Mouse (Mus musculus) limb, embryonic 13.5 days (tissue): ENCODE measurements at regions not wholly inside any gene's neighbourhood (a gene's known extent, or its start where the extent isn't known, plus 50 kb on each side); places are given as distances from the start of the nearest gene placed in this dataset.
A peak's percentile ranks its signal among the peaks of the same experiment; 100 is the strongest.

Experiments used
- ATAC-seq: fragments of 200-750 bp; cut with Nextera tagmentation; 2 replicates; pipeline ENCODE4 v1.8.0; 2017; ENCODE audit warnings: low read depth, moderate number of reproducible peaks, moderate TSS enrichment; ENCODE audit not compliant: low FRiP score
- H3K27ac ChIP-seq: fragments of 300-500 bp; sonication (generic); 2 replicates; pipeline ENCODE4 v1.5.1; 2015; ENCODE audit warnings: inconsistent platforms, mild to moderate bottlenecking, moderate library complexity
- H3K27me3 ChIP-seq: fragments of 300-500 bp; sonication (generic); 2 replicates; pipeline ENCODE4 v1.6.1; 2015; ENCODE audit warnings: mild to moderate bottlenecking, inconsistent platforms
- H3K36me3 ChIP-seq: fragments of 300-500 bp; sonication (generic); 2 replicates; pipeline ENCODE4 v1.6.1; 2015; ENCODE audit warnings: inconsistent platforms, mild to moderate bottlenecking, moderate library complexity
- H3K4me1 ChIP-seq: fragments of 300-500 bp; sonication (generic); 2 replicates; pipeline ENCODE4 v1.6.1; 2015; ENCODE audit warnings: inconsistent platforms
- H3K4me2 ChIP-seq: fragments of 300-500 bp; sonication (generic); replicated peaks from 2 replicates; pipeline ENCODE4 v1.6.1; 2015; ENCODE audit warnings: inconsistent platforms, mild to moderate bottlenecking, moderate library complexity
- H3K4me3 ChIP-seq: fragments of 300-500 bp; sonication (generic); 2 replicates; pipeline ENCODE4 v1.5.1; 2015; ENCODE audit warnings: moderate library complexity, mild to moderate bottlenecking, inconsistent platforms
- H3K9ac ChIP-seq: fragments of 300-500 bp; sonication (generic); 2 replicates; pipeline ENCODE4 v1.6.1; 2015; ENCODE audit warnings: mild to moderate bottlenecking, inconsistent platforms
- H3K9me3 ChIP-seq: fragments of 300-500 bp; sonication (generic); 2 replicates; pipeline ENCODE4 v1.6.1; 2016; ENCODE audit warnings: inconsistent platforms
- WGBS: fragments of 180-500 bp; shearing (Covaris S2); methylation state at CpG from one replicate; pipeline ENCODE4 v1.1.7; 2015; 5-methylcytosine and 5-hydroxymethylcytosine counted together

GRCm38 (mm10) chr9:43387397-43387796 is 76.7 kb downstream of the Trim29 start:
- Histone ChIP-seq H3K27ac (no peak overlapping the region), H3K9me3 (no peaks in the 10 kb centered on the region), H3K36me3 (no peaks in the 10 kb centered on the region), H3K4me3 (no peak overlapping the region), H3K4me2 (no peak overlapping the region), H3K27me3 (no peaks in the 10 kb centered on the region; the same call in 1 of the 2 replicates), H3K4me1 (no peaks in the 10 kb centered on the region), H3K9ac (no peak overlapping the region)
- 59% methylated on average over 9 of the region's 9 CpGs for WGBS
- ATAC-seq = no peak

GRCm38 (mm10) chr9:43389491-43390083 is 78.9 kb downstream of the Trim29 start:
- Histone ChIP-seq H3K4me2 (no peak overlapping the region), H3K36me3 (no peaks in the 10 kb centered on the region), H3K27ac (no peak overlapping the region), H3K4me1 (no peaks in the 10 kb centered on the region), H3K4me3 (no peak overlapping the region), H3K9ac (no peak overlapping the region), H3K27me3 (no peaks in the 10 kb centered on the region; the same call in 1 of the 2 replicates), H3K9me3 (peaks cover 4% of the 10 kb centered on the region; the same call in 1 of the 2 replicates)
- 32% methylated on average over 9 of the region's 9 CpGs for WGBS
- ATAC-seq = no peak

- H3K9me3 ChIP-seq = peaks cover 4% of the 10 kb centered on the region; the same call in 1 of the 2 replicates
- H3K27ac ChIP-seq = no peak overlapping the region
- H3K4me1 ChIP-seq = no peaks in the 10 kb centered on the region
- no peak overlapping the region for H3K9ac ChIP-seq
- WGBS = 73% methylated on average over 6 of the region's 6 CpGs
- ATAC-seq = no peak
- H3K27me3 ChIP-seq = no peaks in the 10 kb centered on the region
- no peak overlapping the region for H3K4me2 ChIP-seq
- no peak overlapping the region for H3K4me3 ChIP-seq
- H3K36me3 ChIP-seq = no peaks in the 10 kb centered on the region
These were observed 81.9 kb downstream of the Trim29 start for GRCm38 (mm10) chr9:43392467-43393064.

GRCm38 (mm10) chr9:43394204-43394603 is 83.6 kb downstream of the Trim29 start:
- 37% methylated on average over 5 of the region's 5 CpGs for WGBS
- Histone ChIP-seq H3K27me3 (no peaks in the 10 kb centered on the region), H3K9ac (no peak overlapping the region), H3K27ac (no peak overlapping the region), H3K4me2 (no peak overlapping the region), H3K36me3 (no peaks in the 10 kb centered on the region), H3K4me3 (no peak overlapping the region), H3K9me3 (peaks cover 4% of the 10 kb centered on the region; the same call in 1 of the 2 replicates), H3K4me1 (no peaks in the 10 kb centered on the region)
- no peak for ATAC-seq

GRCm38 (mm10) chr9:43395209-43395608 is 84.6 kb downstream of the Trim29 start:
- Histone ChIP-seq H3K27ac (no peak overlapping the region), H3K9ac (no peak overlapping the region), H3K27me3 (no peaks in the 10 kb centered on the region), H3K9me3 (peaks cover 4% of the 10 kb centered on the region; the same call in 1 of the 2 replicates), H3K36me3 (no peaks in the 10 kb centered on the region), H3K4me1 (no peaks in the 10 kb centered on the region), H3K4me3 (no peak overlapping the region), H3K4me2 (no peak overlapping the region)
- no peak for ATAC-seq
- WGBS = 54% methylated on average over 5 of the region's 5 CpGs

- no peaks in the 10 kb centered on the region for H3K4me1 ChIP-seq
- H3K36me3 ChIP-seq = no peaks in the 10 kb centered on the region
- no peak overlapping the region for H3K27ac ChIP-seq
- ATAC-seq = no peak
- H3K27me3 ChIP-seq = no peaks in the 10 kb centered on the region
- no peak overlapping the region for H3K4me2 ChIP-seq
- no peak overlapping the region for H3K9ac ChIP-seq
- H3K9me3 ChIP-seq = peaks cover 4% of the 10 kb centered on the region; the same call in 1 of the 2 replicates
- H3K4me3 ChIP-seq = no peak overlapping the region
These were observed 85.9 kb downstream of the Trim29 start for GRCm38 (mm10) chr9:43396566-43396965.

GRCm38 (mm10) chr9:43408493-43408892 is 97.8 kb downstream of the Trim29 start:
- ATAC-seq = no peak
- no peak overlapping the region for H3K4me2 ChIP-seq
- no peaks in the 10 kb centered on the region for H3K4me1 ChIP-seq
- H3K27me3 ChIP-seq = no peaks in the 10 kb centered on the region
- no peak overlapping the region for H3K27ac ChIP-seq
- H3K4me3 ChIP-seq = no peak overlapping the region
- WGBS = 61% methylated on average over 6 of the region's 6 CpGs
- H3K9me3 ChIP-seq = no peaks in the 10 kb centered on the region
- H3K9ac ChIP-seq = no peak overlapping the region
- H3K36me3 ChIP-seq = no peaks in the 10 kb centered on the region

GRCm38 (mm10) chr9:43412473-43412872 is 101.8 kb downstream of the Trim29 start:
- Histone ChIP-seq H3K4me3 (no peak overlapping the region), H3K9ac (no peak overlapping the region), H3K27me3 (no peaks in the 10 kb centered on the region), H3K4me2 (no peak overlapping the region), H3K36me3 (no peaks in the 10 kb centered on the region), H3K4me1 (no peaks in the 10 kb centered on the region), H3K9me3 (no peaks in the 10 kb centered on the region), H3K27ac (no peak overlapping the region)
- 86% methylated on average over 3 of the region's 3 CpGs for WGBS
- ATAC-seq = no peak

GRCm38 (mm10) chr9:43419993-43420715 is 109.5 kb downstream of the Trim29 start:
- Histone ChIP-seq H3K4me2 (peak overlapping the region; percentile 32), H3K27me3 (peaks cover 21% of the 10 kb centered on the region), H3K4me1 (no peaks in the 10 kb centered on the region), H3K36me3 (no peaks in the 10 kb centered on the region), H3K9me3 (no peaks in the 10 kb centered on the region), H3K27ac (no peak overlapping the region), H3K4me3 (no peak overlapping the region), H3K9ac (no peak overlapping the region)
- 27% methylated on average over 17 of the region's 17 CpGs for WGBS
- no peak for ATAC-seq

- no peak overlapping the region for H3K9ac ChIP-seq
- ATAC-seq = no peak
- H3K27me3 ChIP-seq = peaks cover 3% of the 10 kb centered on the region; the same call in 1 of the 2 replicates
- no peaks in the 10 kb centered on the region for H3K9me3 ChIP-seq
- H3K4me2 ChIP-seq = no peak overlapping the region
- H3K36me3 ChIP-seq = no peaks in the 10 kb centered on the region
- H3K27ac ChIP-seq = no peak overlapping the region
- WGBS = 41% methylated on average over 7 of the region's 7 CpGs
- H3K4me1 ChIP-seq = no peaks in the 10 kb centered on the region
- H3K4me3 ChIP-seq = no peak overlapping the region
These were observed 116.4 kb downstream of the Trim29 start for GRCm38 (mm10) chr9:43427007-43427406.

GRCm38 (mm10) chr9:43433953-43434352 is 123.3 kb downstream of the Trim29 start:
- H3K27ac ChIP-seq = no peak overlapping the region
- H3K4me3 ChIP-seq = no peak overlapping the region
- 64% methylated on average over 3 of the region's 3 CpGs for WGBS
- H3K9ac ChIP-seq = no peak overlapping the region
- no peaks in the 10 kb centered on the region for H3K4me1 ChIP-seq
- no peaks in the 10 kb centered on the region for H3K9me3 ChIP-seq
- H3K36me3 ChIP-seq = no peaks in the 10 kb centered on the region
- no peak for ATAC-seq
- H3K4me2 ChIP-seq = no peak overlapping the region
- H3K27me3 ChIP-seq = no peaks in the 10 kb centered on the region

- H3K27me3 ChIP-seq = no peaks in the 10 kb centered on the region
- ATAC-seq = no peak
These were observed 127.8 kb downstream of the Trim29 start for GRCm38 (mm10) chr9:43438476-43438875.

More at GRCm38 (mm10) chr9:43438476-43438875, 127.8 kb downstream of the Trim29 start:
- H3K4me3 ChIP-seq = no peak overlapping the region
- WGBS = 81% methylated on average over 11 of the region's 11 CpGs
- no peaks in the 10 kb centered on the region for H3K4me1 ChIP-seq
- H3K36me3 ChIP-seq = no peaks in the 10 kb centered on the region
- no peaks in the 10 kb centered on the region for H3K9me3 ChIP-seq
- no peak overlapping the region for H3K9ac ChIP-seq
- no peak overlapping the region for H3K4me2 ChIP-seq
- H3K27ac ChIP-seq = no peak overlapping the region
